Mouse (Mus musculus): ENCODE data around the gene Olfr521.
"Not testable (repeated sequence)": the region's sequence is repeated elsewhere in the genome, so short reads cannot be mapped to it uniquely, and the experiment has no call there.

Gene Olfr521

GRCm38 (mm10) chr7:99807043-99807442 lies 43.7 kb downstream of the Olfr521 start:
- not testable (repeated sequence) for DNase-seq (ENCODE audit: low spot score in 2 of 2)

- no peak for DNase-seq (ENCODE audit: low spot score in 2 of 2)
These were observed 47.5 kb downstream of the Olfr521 start for GRCm38 (mm10) chr7:99810814-99811213.

- DNase-seq (ENCODE audit: low spot score in 2 of 2), result no peak
These were observed 48.4 kb downstream of the Olfr521 start for GRCm38 (mm10) chr7:99811661-99812060.

- no peak for DNase-seq (ENCODE audit: low spot score in 2 of 2)
These were observed 50.1 kb downstream of the Olfr521 start for GRCm38 (mm10) chr7:99813394-99813793.

- DNase-seq (ENCODE audit: low spot score in 2 of 2), result not testable (repeated sequence)
These were observed 54.9 kb downstream of the Olfr521 start for GRCm38 (mm10) chr7:99818181-99818725.
